Mouse (Mus musculus): ENCODE data around the gene Phyh.

GRCm38 (mm10) chr2:4937931-4938330, 19.1 kb downstream of the Phyh start:
- TF ChIP-seq TAL1 (IDR thresholded peaks at IDR 0.05; ENCODE audit: low read length) = no peak
- no peak for TF ChIP-seq GATA1 (IDR thresholded peaks at IDR 0.05; ENCODE audit: low read length)

All from erythroblast, embryonic 14.5 days (primary cell).